Mouse (Mus musculus) heart, embryonic 15.5 days (tissue): ENCODE data around the gene Brsk2. TPM values are rescaled to one million over a fixed set of nuclear protein-coding genes. Genes with fewer than 3 reads are reported as not detected.
A peak's percentile ranks its signal among the peaks of the same experiment; 100 is the strongest.

Experiments
- ATAC-seq: fragments of 200-750 bp; cut with Nextera tagmentation; replicated peaks from 2 replicates; pipeline ENCODE4 v1.8.0; 2017; ENCODE audit warnings: low read depth, moderate TSS enrichment; ENCODE audit not compliant: insufficient number of reproducible peaks, insufficient read depth, low FRiP score
- H3K27ac ChIP-seq: fragments of 300-500 bp; sonication (generic); 2 replicates; pipeline ENCODE4 v1.5.1; 2015; ENCODE audit warnings: mild to moderate bottlenecking, inconsistent platforms
- H3K27me3 ChIP-seq: fragments of 300-500 bp; sonication (generic); 2 replicates; pipeline ENCODE4 v1.6.1; 2015; ENCODE audit warnings: inconsistent platforms
- H3K36me3 ChIP-seq: fragments of 300-500 bp; sonication (generic); 2 replicates; pipeline ENCODE4 v1.6.1; 2015; ENCODE audit warnings: mild to moderate bottlenecking, inconsistent platforms
- H3K4me1 ChIP-seq: fragments of 300-500 bp; sonication (generic); replicated peaks from 2 replicates; pipeline ENCODE4 v1.6.1; 2015; ENCODE audit warnings: inconsistent platforms
- H3K4me2 ChIP-seq: fragments of 300-500 bp; sonication (generic); 2 replicates; pipeline ENCODE4 v1.6.1; 2015; ENCODE audit warnings: inconsistent platforms, mild to moderate bottlenecking, moderate library complexity
- H3K4me3 ChIP-seq: fragments of 300-500 bp; sonication (generic); 2 replicates; pipeline ENCODE4 v1.5.1; 2015; ENCODE audit warnings: mild to moderate bottlenecking, inconsistent platforms
- H3K9ac ChIP-seq: fragments of 300-500 bp; sonication (generic); 2 replicates; pipeline ENCODE4 v1.6.1; 2015; ENCODE audit warnings: mild to moderate bottlenecking, inconsistent platforms
- H3K9me3 ChIP-seq: fragments of 300-500 bp; sonication (generic); replicated peaks from 2 replicates; pipeline ENCODE4 v1.6.1; 2016; ENCODE audit warnings: inconsistent platforms
- WGBS: fragments of 180-500 bp; shearing (Covaris S2); methylation state at CpG from one replicate; pipeline ENCODE4 v1.1.7; 2015; ENCODE audit warnings: mixed read lengths; 5-methylcytosine and 5-hydroxymethylcytosine counted together
- polyA plus RNA-seq: library from polyadenylated mRNA; unstranded; fragments of >200 nt; fragmentation: Nextera tagmentation; extraction: Ambion mirVana; gene quantifications from 2 replicates; pipeline ENCODE4 v1.2.1, GENCODE M21; 2015

Gene Brsk2
- polyA plus RNA-seq, 1 experiment from 2014 or later, result 0.43 TPM

GRCm38 (mm10) chr7:141934951-141935350 is 14.6 kb upstream of the Brsk2 start:
- no peak overlapping the region for H3K9ac ChIP-seq
- H3K4me3 ChIP-seq, result no peak overlapping the region
- 85% methylated on average over 6 of the region's 6 CpGs for WGBS
- H3K4me1 ChIP-seq, result no peaks in the 10 kb centered on the region
- H3K4me2 ChIP-seq, result no peak overlapping the region
- no peaks in the 10 kb centered on the region for H3K9me3 ChIP-seq
- peaks cover 27% of the 10 kb centered on the region; the same call in 1 of the 2 replicates for H3K27me3 ChIP-seq
- no peak overlapping the region for H3K27ac ChIP-seq
- ATAC-seq, result no peak
- H3K36me3 ChIP-seq, result no peaks in the 10 kb centered on the region

- H3K9ac ChIP-seq, result no peak overlapping the region
- no peak overlapping the region for H3K4me2 ChIP-seq
- no peak overlapping the region for H3K4me3 ChIP-seq
- no peak overlapping the region for H3K27ac ChIP-seq
- H3K9me3 ChIP-seq, result no peaks in the 10 kb centered on the region
- no peak for ATAC-seq
- H3K4me1 ChIP-seq, result no peaks in the 10 kb centered on the region
- 58% methylated on average over 5 of the region's 5 CpGs for WGBS
- peaks cover 54% of the 10 kb centered on the region for H3K27me3 ChIP-seq
- no peaks in the 10 kb centered on the region for H3K36me3 ChIP-seq
Measured at GRCm38 (mm10) chr7:141943444-141943843, 6.1 kb upstream of the Brsk2 start.

GRCm38 (mm10) chr7:141945927-141946326 is 3.6 kb upstream of the Brsk2 start:
- 25% methylated on average over 7 of the region's 7 CpGs for WGBS
- no peak overlapping the region for H3K4me2 ChIP-seq
- H3K9ac ChIP-seq, result no peak overlapping the region
- no peak for ATAC-seq
- peaks cover 70% of the 10 kb centered on the region for H3K27me3 ChIP-seq
- H3K4me1 ChIP-seq, result peaks cover 14% of the 10 kb centered on the region
- no peaks in the 10 kb centered on the region for H3K36me3 ChIP-seq
- no peak overlapping the region for H3K4me3 ChIP-seq
- no peak overlapping the region for H3K27ac ChIP-seq
- no peaks in the 10 kb centered on the region for H3K9me3 ChIP-seq

GRCm38 (mm10) chr7:141947512-141947911 is 2.0 kb upstream of the Brsk2 start:
- H3K27me3 ChIP-seq, result peaks cover 82% of the 10 kb centered on the region
- no peak for ATAC-seq
- H3K9ac ChIP-seq, result no peak overlapping the region
- H3K4me1 ChIP-seq, result peaks cover 14% of the 10 kb centered on the region
- no peak overlapping the region for H3K4me3 ChIP-seq
- no peak overlapping the region for H3K27ac ChIP-seq
- H3K9me3 ChIP-seq, result 0 out of 2 replicates have a peak, but pooled peaks cover 3% of the 10 kb centered on the region
- H3K36me3 ChIP-seq, result no peaks in the 10 kb centered on the region
- no peak overlapping the region for H3K4me2 ChIP-seq

GRCm38 (mm10) chr7:141948045-141948444 is 1.5 kb upstream of the Brsk2 start:
- H3K4me2 ChIP-seq, result no peak overlapping the region
- 0 out of 2 replicates have a peak, but pooled peaks cover 3% of the 10 kb centered on the region for H3K9me3 ChIP-seq
- H3K36me3 ChIP-seq, result no peaks in the 10 kb centered on the region
- WGBS, result 76% methylated on average over 1 of the region's 1 CpGs
- no peak overlapping the region for H3K27ac ChIP-seq
- peaks cover 87% of the 10 kb centered on the region for H3K27me3 ChIP-seq
- ATAC-seq, result no peak
- no peak overlapping the region for H3K4me3 ChIP-seq
- no peak overlapping the region for H3K9ac ChIP-seq
- H3K4me1 ChIP-seq, result peaks cover 14% of the 10 kb centered on the region

GRCm38 (mm10) chr7:141949799-141950103 is 200 bp downstream of the Brsk2 start:
- Histone ChIP-seq H3K9ac (peak overlapping the region; percentile 41), H3K4me1 (peaks cover 14% of the 10 kb centered on the region), H3K27me3 (peaks cover 95% of the 10 kb centered on the region), H3K9me3 (0 out of 2 replicates have a peak, but pooled peaks cover 3% of the 10 kb centered on the region), H3K36me3 (no peaks in the 10 kb centered on the region), H3K4me3 (peak overlapping the region; percentile 51), H3K4me2 (peak overlapping the region; percentile 94), H3K27ac (no peak overlapping the region)
- no peak for ATAC-seq
- WGBS, result 2% methylated on average over 24 of the region's 54 CpGs

- no peak overlapping the region for H3K27ac ChIP-seq
- H3K9ac ChIP-seq, result peak overlapping the region; percentile 41
- 0 out of 2 replicates have a peak, but pooled peaks cover 3% of the 10 kb centered on the region for H3K9me3 ChIP-seq
- H3K4me3 ChIP-seq, result peak overlapping the region; percentile 51
- no peak for ATAC-seq
- peak overlapping the region; percentile 94 for H3K4me2 ChIP-seq
- H3K36me3 ChIP-seq, result no peaks in the 10 kb centered on the region
- peaks cover 14% of the 10 kb centered on the region for H3K4me1 ChIP-seq
- WGBS, result 2% methylated on average over 68 of the region's 84 CpGs
- H3K27me3 ChIP-seq, result peaks cover 95% of the 10 kb centered on the region
Measured at GRCm38 (mm10) chr7:141950104-141951013, 808 bp downstream of the Brsk2 start.

- Histone ChIP-seq H3K4me1 (peaks cover 14% of the 10 kb centered on the region), H3K36me3 (no peaks in the 10 kb centered on the region), H3K27ac (no peak overlapping the region), H3K4me3 (no peak overlapping the region), H3K9me3 (0 out of 2 replicates have a peak, but pooled peaks cover 3% of the 10 kb centered on the region), H3K9ac (no peak overlapping the region), H3K27me3 (peaks cover 95% of the 10 kb centered on the region), H3K4me2 (no peak overlapping the region)
- no peak for ATAC-seq
- whole genome bisulfite sequencing, result 86% methylated on average over 4 of the region's 4 CpGs
Measured at GRCm38 (mm10) chr7:141951821-141952220, 2.3 kb downstream of the Brsk2 start.

GRCm38 (mm10) chr7:141952920-141953319 is 3.4 kb downstream of the Brsk2 start:
- Histone ChIP-seq H3K9me3 (0 out of 2 replicates have a peak, but pooled peaks cover 3% of the 10 kb centered on the region), H3K4me1 (peaks cover 14% of the 10 kb centered on the region), H3K4me3 (no peak overlapping the region), H3K9ac (no peak overlapping the region), H3K36me3 (no peaks in the 10 kb centered on the region), H3K4me2 (no peak overlapping the region), H3K27me3 (peaks cover 88% of the 10 kb centered on the region), H3K27ac (no peak overlapping the region)
- ATAC-seq, result no peak
- 55% methylated on average over 4 of the region's 4 CpGs for WGBS

- peaks cover 81% of the 10 kb centered on the region for H3K27me3 ChIP-seq
- WGBS, result 58% methylated on average over 6 of the region's 6 CpGs
Measured at GRCm38 (mm10) chr7:141953616-141954015, 4.1 kb downstream of the Brsk2 start.

GRCm38 (mm10) chr7:141955565-141956173 is 6.1 kb downstream of the Brsk2 start:
- Histone ChIP-seq H3K4me3 (no peak overlapping the region), H3K27me3 (peaks cover 68% of the 10 kb centered on the region), H3K27ac (no peak overlapping the region), H3K9me3 (0 out of 2 replicates have a peak, but pooled peaks cover 3% of the 10 kb centered on the region), H3K4me1 (no peaks in the 10 kb centered on the region), H3K4me2 (no peak overlapping the region), H3K36me3 (no peaks in the 10 kb centered on the region), H3K9ac (no peak overlapping the region)
- WGBS, result 62% methylated on average over 5 of the region's 5 CpGs
- ATAC-seq, result no peak

More at GRCm38 (mm10) chr7:141953616-141954015, 4.1 kb downstream of the Brsk2 start:
- H3K36me3 ChIP-seq, result no peaks in the 10 kb centered on the region
- no peak overlapping the region for H3K4me3 ChIP-seq
- peaks cover 14% of the 10 kb centered on the region for H3K4me1 ChIP-seq
- no peak overlapping the region for H3K9ac ChIP-seq
- H3K27ac ChIP-seq, result no peak overlapping the region
- no peak overlapping the region for H3K4me2 ChIP-seq
- no peak for ATAC-seq
- 0 out of 2 replicates have a peak, but pooled peaks cover 3% of the 10 kb centered on the region for H3K9me3 ChIP-seq
